Mouse (Mus musculus) kidney, postnatal 4 days (tissue): Measurements from ENCODE around the gene Olfr1153.

Experiments used
- DNase-seq, 2 experiments: peaks; one replicate each; pipeline ENCODE4 v3.0.0; 2021; ENCODE audit warnings: mixed read lengths in 2 of 2

The Olfr1153 gene

GRCm38 (mm10) chr2:87894662-87895061 lies at the start of gene Olfr1153:
Olfr1153 (plus strand) TSS chr2:87894962.
- DNase-seq: no peak

DNA sequence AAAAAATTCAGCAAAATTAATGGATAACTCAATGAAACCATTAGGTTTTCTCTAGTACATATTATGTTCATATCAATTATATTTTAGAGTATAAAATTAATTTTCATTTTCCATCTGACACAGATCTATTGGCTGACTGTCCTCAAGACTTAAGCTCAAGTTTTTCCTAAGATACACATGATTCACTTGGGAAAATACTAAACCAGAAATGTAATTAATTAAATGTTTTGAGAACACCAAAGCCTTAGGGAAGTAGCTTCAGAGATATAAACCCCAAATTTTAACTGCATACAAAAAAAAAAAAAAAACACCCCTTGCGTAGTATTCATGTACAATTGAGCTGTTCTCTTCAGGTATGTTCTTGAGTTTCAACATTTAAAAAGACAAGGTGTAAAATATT lies 39.2 kb upstream of the Olfr1153 start, which contains the start of gene Olfr1151:
TSS of gene Olfr1151 (plus strand) at position 301 of the 400 bp plus-strand sequence.
- DNase-seq: no peak

GRCm38 (mm10) chr2:87866192-87866591 lies 28.6 kb upstream of the Olfr1153 start, which contains the start of gene Olfr1152:
Olfr1152 (plus strand) TSS chr2:87866492.
- DNase-seq: no peak

DNA sequence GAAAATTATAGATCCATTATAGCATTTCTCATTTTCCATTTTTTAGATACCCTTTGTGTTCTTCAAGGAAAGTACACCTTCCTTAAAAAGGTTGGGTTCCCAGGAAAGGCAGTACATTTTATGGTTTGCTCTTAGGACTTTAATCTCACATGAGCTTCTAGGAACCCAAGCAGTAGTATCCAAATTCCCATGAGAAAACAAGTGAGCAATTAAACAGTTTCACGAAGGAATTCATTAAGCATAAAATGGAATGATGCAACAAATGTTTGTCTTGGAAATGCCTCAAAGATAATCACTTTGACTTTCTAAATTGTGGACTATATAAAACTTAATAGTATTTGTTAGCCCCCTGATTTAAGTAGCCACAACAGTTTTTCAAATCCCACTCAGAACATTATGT lies 10.3 kb downstream of the Olfr1153 start, which contains the start of gene Olfr1154:
TSS of gene Olfr1154 (minus strand) at position 101 of the 400 bp plus-strand sequence.
- DNase-seq: no peak

DNA sequence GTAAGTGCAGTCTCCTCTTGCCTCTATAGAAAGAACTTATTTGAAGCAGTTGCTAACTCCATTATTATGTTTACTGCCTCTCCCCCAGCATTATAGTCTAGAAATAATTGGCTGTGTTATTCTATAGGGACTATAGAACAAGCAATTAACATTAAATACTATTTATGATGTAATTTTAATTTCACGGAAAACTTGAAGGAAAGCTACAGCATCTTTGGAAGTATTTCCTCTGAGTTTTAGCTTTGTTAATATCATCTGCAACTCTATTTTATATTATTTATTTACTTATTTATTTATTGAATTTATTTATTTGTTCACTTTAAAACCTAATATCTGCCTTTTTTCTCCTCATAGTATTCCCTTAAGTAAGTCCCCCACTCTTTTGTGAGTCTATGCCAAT lies 50.3 kb downstream of the Olfr1153 start, which contains the start of gene Olfr1155:
TSS of gene Olfr1155 (minus strand) at position 101 of the 400 bp plus-strand sequence.
- no peak for DNase-seq
